Mouse (Mus musculus) erythroblast, embryonic 14.5 days (primary cell): ENCODE measurements around the gene Cab39l.

ENCODE experiments used
- GATA1 ChIP-seq: IDR thresholded peaks from 2 replicates; pipeline ENCODE4 v1.6.1; 2012; ENCODE audit warnings: low read length, inconsistent platforms, mixed read lengths
- TAL1 ChIP-seq: IDR thresholded peaks from 3 replicates; pipeline ENCODE4 v1.6.1; 2012; ENCODE audit warnings: low read length, inconsistent platforms, mixed read lengths

DNA sequence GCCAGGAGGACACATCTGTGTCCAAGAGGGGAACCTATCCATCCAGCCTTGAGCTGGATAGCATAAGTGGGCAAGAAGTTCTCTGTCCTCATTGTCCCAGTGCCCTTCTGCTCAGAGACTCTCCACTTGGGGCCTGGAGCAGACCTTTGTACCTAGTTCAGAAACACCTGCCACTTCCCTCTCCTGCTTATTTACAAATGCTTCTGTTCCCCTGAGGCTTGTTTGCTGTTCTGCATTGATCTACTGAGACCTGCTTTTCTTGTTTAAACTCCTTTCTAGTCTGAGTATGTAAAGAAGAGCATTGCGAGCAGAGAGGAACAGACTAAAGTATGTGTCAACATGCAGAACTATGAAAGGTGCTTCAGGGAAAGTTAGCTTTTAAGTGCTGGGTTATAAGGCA is 92.2 kb downstream of the Cab39l start:
- no peak for TF ChIP-seq GATA1
- TF ChIP-seq TAL1, result no peak
